Mouse (Mus musculus): Measurements from ENCODE around the gene Surf2. TPM values are rescaled to one million over a fixed set of nuclear protein-coding genes. Genes with fewer than 3 reads are reported as not detected.

The Surf2 gene
- polyA plus RNA-seq, 1 experiment from 2014 or later = 39.4 TPM

- Histone ChIP-seq H3K4me1 (replicated peaks; ENCODE audit: insufficient read depth, low read length) (peaks cover 10% of the 10 kb centered on the region; the same call in 1 of the 2 replicates), H3K27me3 (ENCODE audit: insufficient read depth, low read length) (no peaks in the 10 kb centered on the region), H3K36me3 (ENCODE audit: insufficient read depth, low read length) (no peaks in the 10 kb centered on the region), H3K9ac (ENCODE audit: low read depth, low read length) (no peak overlapping the region), H3K9me3 (replicated peaks; ENCODE audit: low read length) (no peaks in the 10 kb centered on the region), H3K4me2 (ENCODE audit: low read length) (no peak overlapping the region), H3K27ac (no peak overlapping the region), H3K4me3 (replicated peaks; ENCODE audit: low read depth, low read length) (no peak overlapping the region)
- ATAC-seq (replicated peaks; ENCODE audit: low FRiP score, low read depth) (no peak), DNase-seq (ENCODE audit: low spot score) (no peak)
- 95% methylated on average over 2 of the region's 2 CpGs for WGBS
- TF ChIP-seq CTCF (IDR thresholded peaks at IDR 0.05; ENCODE audit: low read depth) = no peak
These were observed 19.1 kb downstream of the Surf2 start for GRCm38 (mm10) chr2:26935286-26935685.

GRCm38 (mm10) chr2:26936425-26936824, 20.3 kb downstream of the Surf2 start:
- peaks cover 10% of the 10 kb centered on the region; the same call in 1 of the 2 replicates for H3K4me1 ChIP-seq (replicated peaks; ENCODE audit: insufficient read depth, low read length)
- TF ChIP-seq CTCF (IDR thresholded peaks at IDR 0.05; ENCODE audit: low read depth) = no peak
- 74% methylated on average over 1 of the region's 1 CpGs for WGBS
- no peak overlapping the region for H3K9ac ChIP-seq (ENCODE audit: low read depth, low read length)
- H3K27ac ChIP-seq = no peak overlapping the region
- no peak overlapping the region for H3K4me2 ChIP-seq (ENCODE audit: low read length)
- H3K4me3 ChIP-seq (replicated peaks; ENCODE audit: low read depth, low read length) = no peak overlapping the region
- DNase-seq (ENCODE audit: low spot score) (no peak), ATAC-seq (replicated peaks; ENCODE audit: low FRiP score, low read depth) (no peak)
- H3K9me3 ChIP-seq (replicated peaks; ENCODE audit: low read length) = no peaks in the 10 kb centered on the region
- no peaks in the 10 kb centered on the region for H3K27me3 ChIP-seq (ENCODE audit: insufficient read depth, low read length)
- H3K36me3 ChIP-seq (ENCODE audit: insufficient read depth, low read length) = no peaks in the 10 kb centered on the region

- Histone ChIP-seq H3K36me3 (ENCODE audit: insufficient read depth, low read length) (no peaks in the 10 kb centered on the region), H3K27ac (no peak overlapping the region), H3K4me3 (replicated peaks; ENCODE audit: low read depth, low read length) (no peak overlapping the region), H3K27me3 (ENCODE audit: insufficient read depth, low read length) (no peaks in the 10 kb centered on the region), H3K9ac (ENCODE audit: low read depth, low read length) (no peak overlapping the region), H3K4me1 (replicated peaks; ENCODE audit: insufficient read depth, low read length) (no peaks in the 10 kb centered on the region), H3K9me3 (replicated peaks; ENCODE audit: low read length) (no peaks in the 10 kb centered on the region), H3K4me2 (ENCODE audit: low read length) (no peak overlapping the region)
- ATAC-seq (replicated peaks; ENCODE audit: low FRiP score, low read depth) = peak; percentile 77
- 36% methylated on average over 5 of the region's 5 CpGs for WGBS
- peak; percentile 43; the same call in 1 of the 2 replicates for TF ChIP-seq CTCF (IDR thresholded peaks at IDR 0.05; ENCODE audit: low read depth)
- no peak for DNase-seq (ENCODE audit: low spot score)
These were observed 25.4 kb downstream of the Surf2 start for GRCm38 (mm10) chr2:26941539-26941938.

- no peaks in the 10 kb centered on the region for H3K9me3 ChIP-seq (replicated peaks; ENCODE audit: low read length)
- TF ChIP-seq CTCF (IDR thresholded peaks at IDR 0.05; ENCODE audit: low read depth) = no peak
- no peak overlapping the region for H3K27ac ChIP-seq
- WGBS = 75% methylated on average over 3 of the region's 3 CpGs
- no peak overlapping the region for H3K4me3 ChIP-seq (replicated peaks; ENCODE audit: low read depth, low read length)
- DNase-seq (ENCODE audit: low spot score) (no peak), ATAC-seq (replicated peaks; ENCODE audit: low FRiP score, low read depth) (no peak)
- no peak overlapping the region for H3K9ac ChIP-seq (ENCODE audit: low read depth, low read length)
- H3K4me2 ChIP-seq (ENCODE audit: low read length) = no peak overlapping the region
- H3K36me3 ChIP-seq (ENCODE audit: insufficient read depth, low read length) = no peaks in the 10 kb centered on the region
- no peaks in the 10 kb centered on the region for H3K4me1 ChIP-seq (replicated peaks; ENCODE audit: insufficient read depth, low read length)
- no peaks in the 10 kb centered on the region for H3K27me3 ChIP-seq (ENCODE audit: insufficient read depth, low read length)
These were observed 27.1 kb downstream of the Surf2 start for GRCm38 (mm10) chr2:26943253-26943652.

GRCm38 (mm10) chr2:26950411-26950810, 34.2 kb downstream of the Surf2 start:
- H3K4me3 ChIP-seq (replicated peaks; ENCODE audit: low read depth, low read length) = no peak overlapping the region
- TF ChIP-seq CTCF (IDR thresholded peaks at IDR 0.05; ENCODE audit: low read depth) = no peak
- no peaks in the 10 kb centered on the region for H3K9me3 ChIP-seq (replicated peaks; ENCODE audit: low read length)
- H3K27ac ChIP-seq = no peak overlapping the region
- DNase-seq (ENCODE audit: low spot score) (no peak), ATAC-seq (replicated peaks; ENCODE audit: low FRiP score, low read depth) (no peak)
- WGBS = 80% methylated on average over 2 of the region's 2 CpGs
- H3K27me3 ChIP-seq (ENCODE audit: insufficient read depth, low read length) = no peaks in the 10 kb centered on the region
- no peaks in the 10 kb centered on the region for H3K4me1 ChIP-seq (replicated peaks; ENCODE audit: insufficient read depth, low read length)
- peaks cover 34% of the 10 kb centered on the region for H3K36me3 ChIP-seq (ENCODE audit: insufficient read depth, low read length)
- no peak overlapping the region for H3K4me2 ChIP-seq (ENCODE audit: low read length)
- no peak overlapping the region for H3K9ac ChIP-seq (ENCODE audit: low read depth, low read length)

- Histone ChIP-seq H3K9me3 (replicated peaks; ENCODE audit: low read length) (no peaks in the 10 kb centered on the region), H3K4me1 (replicated peaks; ENCODE audit: insufficient read depth, low read length) (no peaks in the 10 kb centered on the region), H3K27me3 (ENCODE audit: insufficient read depth, low read length) (no peaks in the 10 kb centered on the region), H3K36me3 (ENCODE audit: insufficient read depth, low read length) (peaks cover 43% of the 10 kb centered on the region), H3K9ac (ENCODE audit: low read depth, low read length) (no peak overlapping the region), H3K4me3 (replicated peaks; ENCODE audit: low read depth, low read length) (no peak overlapping the region), H3K4me2 (ENCODE audit: low read length) (no peak overlapping the region), H3K27ac (no peak overlapping the region)
- ATAC-seq (replicated peaks; ENCODE audit: low FRiP score, low read depth) (no peak), DNase-seq (ENCODE audit: low spot score) (no peak)
- TF ChIP-seq CTCF (IDR thresholded peaks at IDR 0.05; ENCODE audit: low read depth) = no peak
- WGBS = 83% methylated on average over 8 of the region's 8 CpGs
These were observed 35.3 kb downstream of the Surf2 start for GRCm38 (mm10) chr2:26951346-26951905.

- Histone ChIP-seq H3K4me2 (ENCODE audit: low read length) (no peak overlapping the region), H3K4me3 (replicated peaks; ENCODE audit: low read depth, low read length) (no peak overlapping the region), H3K27me3 (ENCODE audit: insufficient read depth, low read length) (no peaks in the 10 kb centered on the region), H3K36me3 (ENCODE audit: insufficient read depth, low read length) (peaks cover 46% of the 10 kb centered on the region), H3K4me1 (replicated peaks; ENCODE audit: insufficient read depth, low read length) (no peaks in the 10 kb centered on the region), H3K27ac (no peak overlapping the region), H3K9me3 (replicated peaks; ENCODE audit: low read length) (no peaks in the 10 kb centered on the region), H3K9ac (ENCODE audit: low read depth, low read length) (no peak overlapping the region)
- WGBS = 87% methylated on average over 4 of the region's 4 CpGs
- TF ChIP-seq CTCF (IDR thresholded peaks at IDR 0.05; ENCODE audit: low read depth) = no peak
- DNase-seq (ENCODE audit: low spot score) (no peak), ATAC-seq (replicated peaks; ENCODE audit: low FRiP score, low read depth) (no peak)
These were observed 36.0 kb downstream of the Surf2 start for GRCm38 (mm10) chr2:26952193-26952592.

Data from kidney, postnatal 0 days (tissue).